Mouse (Mus musculus) hindbrain, postnatal 0 days (tissue): ENCODE measurements around the gene Rap1gap2. TPM values are rescaled to one million over a fixed set of nuclear protein-coding genes. Genes with fewer than 3 reads are reported as not detected.
A peak's percentile ranks its signal among the peaks of the same experiment; 100 is the strongest.

Experiments
- ATAC-seq: fragments of 200-750 bp; cut with Nextera tagmentation; 2 replicates; pipeline ENCODE4 v1.8.0; 2017; ENCODE audit warnings: mild to moderate bottlenecking, moderate TSS enrichment, moderate library complexity
- DNase-seq: peaks from one replicate; pipeline ENCODE4 v3.0.0-alpha.2; 2015; ENCODE audit warnings: low spot score
- H3K27ac ChIP-seq: fragments of 300-500 bp; sonication (generic); 2 replicates; pipeline ENCODE4 v1.5.1; 2014; ENCODE audit warnings: mild to moderate bottlenecking
- H3K27me3 ChIP-seq: fragments of 300-500 bp; sonication (generic); 2 replicates; pipeline ENCODE4 v1.6.1; 2014; ENCODE audit warnings: low read length, mixed read lengths; ENCODE audit not compliant: insufficient read depth
- H3K36me3 ChIP-seq: fragments of 300-500 bp; sonication (generic); 2 replicates; pipeline ENCODE4 v1.6.1; 2014; ENCODE audit warnings: low read length, mixed read lengths; ENCODE audit not compliant: insufficient read depth
- H3K4me1 ChIP-seq: fragments of 300-500 bp; sonication (generic); 2 replicates; pipeline ENCODE4 v1.6.1; 2014; ENCODE audit warnings: antibody characterized with exemption, low read length, mixed read lengths; ENCODE audit not compliant: insufficient read depth
- H3K4me2 ChIP-seq: fragments of 300-500 bp; sonication (generic); 2 replicates; pipeline ENCODE4 v1.6.1; 2014; ENCODE audit warnings: low read depth, mild to moderate bottlenecking, low read length, moderate library complexity, mixed read lengths
- H3K4me3 ChIP-seq: fragments of 300-500 bp; sonication (generic); 2 replicates; pipeline ENCODE4 v1.5.1; 2014; ENCODE audit warnings: low read length
- H3K9ac ChIP-seq: fragments of 300-500 bp; sonication (generic); replicated peaks from 2 replicates; pipeline ENCODE4 v1.6.1; 2014; ENCODE audit warnings: mild to moderate bottlenecking, low read length, moderate library complexity, mixed read lengths
- H3K9me3 ChIP-seq: fragments of 300-500 bp; sonication (generic); 2 replicates; pipeline ENCODE4 v1.6.1; 2016; ENCODE audit warnings: low read length, mixed read lengths
- CTCF ChIP-seq: IDR thresholded peaks from 2 replicates; pipeline ENCODE4 v1.5.1; 2016; ENCODE audit warnings: antibody characterized with exemption, control low read depth, low read depth
- WGBS: fragments of 180-500 bp; shearing (Covaris S2); extraction: QIAGEN DNeasy Blood & Tissue Kit; methylation state at CpG from one replicate; pipeline ENCODE4 v1.1.7; 2014; 5-methylcytosine and 5-hydroxymethylcytosine counted together
- polyA plus RNA-seq: library from polyadenylated mRNA; unstranded; fragments of >200 nt; fragmentation: Nextera tagmentation; extraction: Ambion mirVana; gene quantifications from 2 replicates; pipeline ENCODE4 v1.2.1, GENCODE M21; 2015
- total RNA-seq: library from RNA; depleted of rRNA; stranded (reverse); fragments of >200 nt; gene quantifications from 2 replicates; pipeline ENCODE4 v1.2.3, GENCODE M21; 2014

The Rap1gap2 gene
- total and polyA plus RNA-seq, 2 experiments from 2014 or later: 9.9 to 55.5 TPM

- Histone ChIP-seq H3K9ac (no peak overlapping the region), H3K9me3 (no peaks in the 10 kb centered on the region), H3K36me3 (no peaks in the 10 kb centered on the region), H3K27me3 (no peaks in the 10 kb centered on the region), H3K4me2 (no peak overlapping the region), H3K4me3 (no peak overlapping the region), H3K27ac (no peak overlapping the region), H3K4me1 (0 out of 2 replicates have a peak, but pooled peaks cover 3% of the 10 kb centered on the region)
- no peak for DNase-seq
- TF ChIP-seq CTCF: no peak
- no peak for ATAC-seq
- WGBS: 81% methylated on average over 3 of the region's 3 CpGs
Observed at GRCm38 (mm10) chr11:74458400-74458799, 152.3 kb downstream of the Rap1gap2 start.

- no peak for TF ChIP-seq CTCF
- 0 out of 2 replicates have a peak, but pooled peaks cover 3% of the 10 kb centered on the region for H3K4me1 ChIP-seq
- no peak for DNase-seq
- H3K27me3 ChIP-seq: no peaks in the 10 kb centered on the region
- H3K27ac ChIP-seq: no peak overlapping the region
- WGBS: 51% methylated on average over 10 of the region's 10 CpGs
- no peak for ATAC-seq
- H3K9me3 ChIP-seq: no peaks in the 10 kb centered on the region
- H3K4me3 ChIP-seq: no peak overlapping the region
- no peak overlapping the region for H3K4me2 ChIP-seq
- H3K9ac ChIP-seq: no peak overlapping the region
- no peaks in the 10 kb centered on the region for H3K36me3 ChIP-seq
Observed at GRCm38 (mm10) chr11:74457194-74457593, 153.5 kb downstream of the Rap1gap2 start.

- Histone ChIP-seq H3K27me3 (no peaks in the 10 kb centered on the region), H3K36me3 (no peaks in the 10 kb centered on the region), H3K4me3 (no peak overlapping the region), H3K4me2 (no peak overlapping the region), H3K9me3 (peaks cover 3% of the 10 kb centered on the region; the same call in 1 of the 2 replicates), H3K27ac (0 out of 2 replicates have a peak overlapping the region, but pooled peaks have one; percentile 5), H3K4me1 (no peaks in the 10 kb centered on the region), H3K9ac (no peak overlapping the region)
- DNase-seq (no peak), ATAC-seq (no peak)
- TF ChIP-seq CTCF: no peak
- WGBS: 50% methylated on average over 4 of the region's 4 CpGs
Observed at GRCm38 (mm10) chr11:74448556-74448955, 162.2 kb downstream of the Rap1gap2 start.

GRCm38 (mm10) chr11:74447991-74448403 is 162.7 kb downstream of the Rap1gap2 start:
- DNase-seq (peak; percentile 34), ATAC-seq (no peak)
- H3K27me3 ChIP-seq: no peaks in the 10 kb centered on the region
- H3K4me1 ChIP-seq: no peaks in the 10 kb centered on the region
- no peak for TF ChIP-seq CTCF
- 77% methylated on average over 6 of the region's 6 CpGs for WGBS
- no peaks in the 10 kb centered on the region for H3K36me3 ChIP-seq
- no peak overlapping the region for H3K9ac ChIP-seq
- peak overlapping the region; percentile 21; the same call in 1 of the 2 replicates for H3K27ac ChIP-seq
- no peak overlapping the region for H3K4me3 ChIP-seq
- H3K9me3 ChIP-seq: peaks cover 3% of the 10 kb centered on the region; the same call in 1 of the 2 replicates
- H3K4me2 ChIP-seq: no peak overlapping the region

- 89% methylated on average over 3 of the region's 3 CpGs for WGBS
- Histone ChIP-seq H3K9ac (no peak overlapping the region), H3K36me3 (no peaks in the 10 kb centered on the region), H3K27ac (no peak overlapping the region), H3K27me3 (no peaks in the 10 kb centered on the region), H3K4me3 (no peak overlapping the region), H3K4me1 (no peaks in the 10 kb centered on the region), H3K4me2 (no peak overlapping the region), H3K9me3 (peaks cover 3% of the 10 kb centered on the region; the same call in 1 of the 2 replicates)
- TF ChIP-seq CTCF: no peak
- ATAC-seq: no peak
- DNase-seq: no peak
Observed at GRCm38 (mm10) chr11:74445591-74445990, 165.1 kb downstream of the Rap1gap2 start.

GRCm38 (mm10) chr11:74443924-74444256 is 166.8 kb downstream of the Rap1gap2 start:
- no peak overlapping the region for H3K27ac ChIP-seq
- no peaks in the 10 kb centered on the region for H3K27me3 ChIP-seq
- TF ChIP-seq CTCF: no peak
- 77% methylated on average over 5 of the region's 5 CpGs for WGBS
- no peak overlapping the region for H3K4me3 ChIP-seq
- no peak for DNase-seq
- H3K4me2 ChIP-seq: no peak overlapping the region
- ATAC-seq: no peak
- no peak overlapping the region for H3K9ac ChIP-seq
- no peaks in the 10 kb centered on the region for H3K4me1 ChIP-seq
- H3K9me3 ChIP-seq: peaks cover 3% of the 10 kb centered on the region; the same call in 1 of the 2 replicates
- no peaks in the 10 kb centered on the region for H3K36me3 ChIP-seq

GRCm38 (mm10) chr11:74443147-74443923 is 167.4 kb downstream of the Rap1gap2 start:
- Histone ChIP-seq H3K9ac (no peak overlapping the region), H3K4me3 (no peak overlapping the region), H3K27ac (no peak overlapping the region), H3K4me1 (no peaks in the 10 kb centered on the region), H3K36me3 (no peaks in the 10 kb centered on the region), H3K27me3 (no peaks in the 10 kb centered on the region), H3K4me2 (no peak overlapping the region), H3K9me3 (peaks cover 3% of the 10 kb centered on the region; the same call in 1 of the 2 replicates)
- ATAC-seq: no peak
- no peak for DNase-seq
- no peak for TF ChIP-seq CTCF
- WGBS: 85% methylated on average over 6 of the region's 6 CpGs
